Mouse (Mus musculus) megakaryocyte, embryonic 14.5 days (primary cell): ENCODE measurements around the gene Setd7. TPM values are rescaled to one million over a fixed set of nuclear protein-coding genes. Genes with fewer than 3 reads are reported as not detected.
A peak's percentile ranks its signal among the peaks of the same experiment; 100 is the strongest.

ENCODE experiments used
- H3K27me3 ChIP-seq: replicated peaks from 2 replicates; pipeline ENCODE3; 2012; ENCODE audit warnings: inconsistent platforms
- H3K36me3 ChIP-seq: replicated peaks from 2 replicates; pipeline ENCODE3; 2012; ENCODE audit warnings: low read length, inconsistent platforms, mixed read lengths
- H3K4me1 ChIP-seq: 2 replicates; pipeline ENCODE4 v1.6.1; 2012; ENCODE audit warnings: inconsistent platforms
- H3K4me3 ChIP-seq: replicated peaks from 2 replicates; pipeline ENCODE3; 2012; ENCODE audit warnings: moderate library complexity, mild to moderate bottlenecking, inconsistent platforms
- H3K9me3 ChIP-seq: 2 replicates; pipeline ENCODE4 v1.6.1; 2012; ENCODE audit warnings: inconsistent platforms
- FLI1 ChIP-seq: IDR thresholded peaks from 2 replicates; pipeline ENCODE4 v1.6.1; 2012; ENCODE audit warnings: low read length, inconsistent platforms, mixed read lengths
- GATA1 ChIP-seq: IDR thresholded peaks from 3 replicates; pipeline ENCODE4 v1.6.1; 2012; ENCODE audit warnings: mixed read lengths, low read length, inconsistent platforms, borderline replicate concordance
- polyA plus RNA-seq: library from polyadenylated mRNA; stranded (reverse); fragments of >175 nt; gene quantifications from 2 replicates; pipeline ENCODE4 v1.2.3, GENCODE M21; 2012; ENCODE audit warnings: low replicate concordance; ENCODE audit not compliant: insufficient read depth

Gene Setd7
- polyA plus RNA-seq, 1 experiment, result 5.0 TPM

- H3K9me3 ChIP-seq, result no peaks in the 10 kb centered on the region
- peaks cover 79% of the 10 kb centered on the region for H3K36me3 ChIP-seq
- TF ChIP-seq FLI1 (no peak), GATA1 (no peak)
- H3K27me3 ChIP-seq, result no peaks in the 10 kb centered on the region
- peaks cover 44% of the 10 kb centered on the region for H3K4me1 ChIP-seq
- H3K4me3 ChIP-seq, result peak overlapping the region; percentile 87
Measured at GRCm38 (mm10) chr3:51518763-51519121, 41.9 kb downstream of the Setd7 start.

- Histone ChIP-seq H3K4me3 (peak overlapping the region; percentile 87), H3K36me3 (peaks cover 74% of the 10 kb centered on the region)
- TF ChIP-seq GATA1 (no peak), FLI1 (no peak)
Measured at GRCm38 (mm10) chr3:51517878-51518762, 42.6 kb downstream of the Setd7 start.

DNA sequence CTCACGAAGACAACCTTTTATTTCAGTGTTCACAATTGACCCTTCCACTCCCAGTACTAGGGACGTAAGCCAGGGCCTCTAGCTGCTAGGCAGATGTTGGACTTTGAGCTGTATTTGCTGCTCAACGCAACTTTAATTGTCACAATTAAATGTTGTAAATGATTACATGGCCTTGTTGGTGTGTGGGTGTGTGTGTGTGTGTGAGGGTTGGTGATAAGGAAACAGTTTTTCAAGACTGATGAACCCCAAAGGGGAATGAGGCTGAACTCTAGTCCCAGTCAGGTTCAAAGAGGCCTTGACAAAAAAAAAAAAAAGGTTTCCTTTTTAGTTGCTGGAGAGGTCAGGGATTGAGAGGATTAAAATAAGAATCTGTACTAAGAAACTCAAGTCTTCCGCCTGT is 43.2 kb downstream of the Setd7 start:
- Histone ChIP-seq H3K9me3 (no peaks in the 10 kb centered on the region), H3K4me1 (peaks cover 46% of the 10 kb centered on the region), H3K4me3 (no peak overlapping the region), H3K36me3 (peaks cover 70% of the 10 kb centered on the region), H3K27me3 (no peaks in the 10 kb centered on the region)
- TF ChIP-seq GATA1 (no peak), FLI1 (no peak)

More at GRCm38 (mm10) chr3:51517878-51518762, 42.6 kb downstream of the Setd7 start:
- H3K9me3 ChIP-seq, result no peaks in the 10 kb centered on the region
- no peaks in the 10 kb centered on the region for H3K27me3 ChIP-seq
- H3K4me1 ChIP-seq, result peaks cover 46% of the 10 kb centered on the region

GRCm38 (mm10) chr3:51511983-51512382 is 48.7 kb downstream of the Setd7 start:
- H3K9me3 ChIP-seq, result no peaks in the 10 kb centered on the region
- TF ChIP-seq GATA1 (no peak), FLI1 (no peak)
- no peak overlapping the region for H3K4me3 ChIP-seq
- peaks cover 26% of the 10 kb centered on the region for H3K4me1 ChIP-seq
- H3K27me3 ChIP-seq, result peaks cover 3% of the 10 kb centered on the region
- H3K36me3 ChIP-seq, result peaks cover 25% of the 10 kb centered on the region

DNA sequence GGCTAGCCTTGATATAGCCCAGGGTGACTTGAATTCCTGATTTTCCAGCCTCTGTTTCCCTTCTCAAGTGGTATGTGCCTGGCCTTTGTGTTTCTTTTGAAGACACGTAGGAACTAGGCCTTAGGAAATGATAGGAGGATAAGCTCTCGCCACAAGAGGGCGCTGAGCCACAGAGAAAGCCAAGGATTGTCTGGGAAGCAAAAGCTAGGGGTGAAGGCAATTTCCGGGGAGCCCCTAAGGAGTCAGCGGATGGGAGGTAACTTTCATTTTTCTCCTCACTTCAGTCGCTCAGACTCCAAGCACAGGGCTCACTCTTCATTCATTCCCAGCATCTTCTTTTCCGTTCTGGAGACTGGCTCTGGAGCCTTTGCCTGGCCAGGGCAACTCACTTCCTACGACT is 49.8 kb downstream of the Setd7 start:
- no peak for TF ChIP-seq GATA1
- TF ChIP-seq FLI1, result no peak
- no peaks in the 10 kb centered on the region for H3K9me3 ChIP-seq
- peaks cover 26% of the 10 kb centered on the region for H3K4me1 ChIP-seq
- H3K27me3 ChIP-seq, result peaks cover 5% of the 10 kb centered on the region
- H3K36me3 ChIP-seq, result peaks cover 17% of the 10 kb centered on the region
- H3K4me3 ChIP-seq, result peak overlapping the region; percentile 87

DNA sequence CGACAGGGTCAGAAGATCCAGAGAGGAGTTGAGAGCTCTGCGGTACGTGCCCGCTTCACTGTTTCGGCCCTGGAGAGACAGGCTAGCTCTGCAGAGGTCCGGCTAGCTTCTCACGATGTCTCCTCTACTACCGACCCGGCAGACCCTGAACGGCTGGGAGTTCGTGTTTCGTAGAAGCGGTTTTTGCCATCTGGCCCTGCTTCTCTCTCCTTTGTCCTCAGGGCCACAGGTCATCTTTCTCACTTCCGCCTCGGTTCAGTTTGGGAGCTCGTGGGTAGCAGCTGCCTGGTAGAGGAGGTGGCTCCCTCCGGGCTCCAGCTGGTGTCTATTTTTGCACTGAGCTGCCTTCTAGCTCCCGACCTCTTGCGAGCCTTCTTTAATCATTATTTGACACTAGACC is 55.2 kb downstream of the Setd7 start:
- peaks cover 17% of the 10 kb centered on the region for H3K27me3 ChIP-seq
- peaks cover 4% of the 10 kb centered on the region for H3K4me1 ChIP-seq
- H3K36me3 ChIP-seq, result no peaks in the 10 kb centered on the region
- no peak overlapping the region for H3K4me3 ChIP-seq
- H3K9me3 ChIP-seq, result no peaks in the 10 kb centered on the region
- TF ChIP-seq GATA1 (no peak), FLI1 (no peak)

DNA sequence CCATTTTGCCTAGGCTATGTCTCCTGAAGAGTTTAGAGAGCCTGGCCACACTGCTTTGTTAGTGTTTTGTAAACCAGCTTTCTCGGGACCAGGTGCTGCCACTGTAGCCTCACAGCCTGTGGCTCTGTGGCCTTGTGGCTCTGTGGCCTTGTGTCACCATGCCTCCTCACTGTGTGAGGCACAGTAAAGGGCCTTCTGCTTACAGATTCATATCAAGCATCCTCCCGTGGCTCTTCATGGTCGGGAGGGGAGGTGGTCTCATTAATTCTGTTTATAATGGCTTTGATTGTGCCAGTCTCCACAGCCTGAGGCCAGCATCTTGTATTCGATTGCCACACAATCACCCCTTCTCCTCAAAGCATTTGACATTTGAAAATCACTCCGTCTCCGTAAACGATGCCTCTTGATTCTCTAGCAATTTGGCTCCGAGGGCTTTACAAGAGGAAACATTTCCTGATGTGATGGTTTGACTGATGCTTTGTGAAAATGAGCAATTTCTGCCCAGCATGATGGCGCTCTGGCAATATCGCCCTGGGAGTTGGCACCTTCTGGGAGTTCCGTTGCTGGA is 56.2 kb downstream of the Setd7 start:
- peaks cover 4% of the 10 kb centered on the region for H3K4me1 ChIP-seq
- H3K27me3 ChIP-seq, result peaks cover 17% of the 10 kb centered on the region
- no peaks in the 10 kb centered on the region for H3K36me3 ChIP-seq
- TF ChIP-seq GATA1, result no peak
- TF ChIP-seq FLI1, result no peak
- H3K4me3 ChIP-seq, result no peak overlapping the region
- no peaks in the 10 kb centered on the region for H3K9me3 ChIP-seq

GRCm38 (mm10) chr3:51499876-51500275 is 60.8 kb downstream of the Setd7 start:
- no peak overlapping the region for H3K4me3 ChIP-seq
- peaks cover 18% of the 10 kb centered on the region for H3K36me3 ChIP-seq
- no peaks in the 10 kb centered on the region for H3K9me3 ChIP-seq
- H3K27me3 ChIP-seq, result peaks cover 9% of the 10 kb centered on the region
- TF ChIP-seq FLI1, result no peak
- no peak for TF ChIP-seq GATA1
- no peaks in the 10 kb centered on the region; the same call in 1 of the 2 replicates for H3K4me1 ChIP-seq

GRCm38 (mm10) chr3:51498659-51499058 is 62.0 kb downstream of the Setd7 start:
- peaks cover 3% of the 10 kb centered on the region for H3K27me3 ChIP-seq

GRCm38 (mm10) chr3:51497978-51498377 is 62.7 kb downstream of the Setd7 start:
- Histone ChIP-seq H3K4me1 (peaks cover 3% of the 10 kb centered on the region; the same call in 1 of the 2 replicates), H3K27me3 (peaks cover 3% of the 10 kb centered on the region), H3K9me3 (no peaks in the 10 kb centered on the region), H3K36me3 (peaks cover 37% of the 10 kb centered on the region), H3K4me3 (no peak overlapping the region)
- TF ChIP-seq FLI1 (no peak), GATA1 (no peak)

More at GRCm38 (mm10) chr3:51498659-51499058, 62.0 kb downstream of the Setd7 start:
- TF ChIP-seq GATA1 (no peak), FLI1 (no peak)
- peaks cover 30% of the 10 kb centered on the region for H3K36me3 ChIP-seq
- H3K4me3 ChIP-seq, result no peak overlapping the region
- H3K4me1 ChIP-seq, result no peaks in the 10 kb centered on the region; the same call in 1 of the 2 replicates
- H3K9me3 ChIP-seq, result no peaks in the 10 kb centered on the region
